Mouse (Mus musculus) G1E (cell line): ENCODE measurements around the gene Cdkal1. TPM values are rescaled to one million over a fixed set of nuclear protein-coding genes. Genes with fewer than 3 reads are reported as not detected.
A peak's percentile ranks its signal among the peaks of the same experiment; 100 is the strongest.

Experiments
- ATAC-seq: 2 replicates; pipeline ENCODE4 v1.8.0; 2016; ENCODE audit warnings: mild to moderate bottlenecking; ENCODE audit not compliant: insufficient number of reproducible peaks, poor library complexity, low FRiP score, severe bottlenecking; ENCODE audit errors: extremely low read depth
- DNase-seq: peaks from one replicate; pipeline ENCODE4 v3.0.0; 2012; ENCODE audit warnings: low spot score
- H3K27me3 ChIP-seq: 2 replicates; pipeline ENCODE4 v1.6.1; 2012; ENCODE audit warnings: mild to moderate bottlenecking, low read length, inconsistent platforms; ENCODE audit not compliant: insufficient read depth
- H3K36me3 ChIP-seq: replicated peaks from 2 replicates; pipeline ENCODE3; 2012; ENCODE audit warnings: mild to moderate bottlenecking, inconsistent platforms
- H3K4me1 ChIP-seq: 2 replicates; pipeline ENCODE4 v1.6.1; 2012; ENCODE audit warnings: low read depth, low read length, inconsistent platforms, mixed read lengths; ENCODE audit not compliant: insufficient read depth
- H3K4me3 ChIP-seq: 2 replicates; pipeline ENCODE4 v1.5.1; 2012; ENCODE audit warnings: low read depth, mild to moderate bottlenecking, inconsistent platforms, low read length, moderate library complexity, mixed read lengths
- H3K9me3 ChIP-seq: replicated peaks from 2 replicates; pipeline ENCODE4 v1.6.1; 2012; ENCODE audit warnings: inconsistent platforms
- CTCF ChIP-seq: IDR thresholded peaks from 2 replicates; pipeline ENCODE4 v1.5.1; 2012; ENCODE audit warnings: low read depth, low read length, inconsistent platforms, mixed read lengths
- GATA1 ChIP-seq: IDR thresholded peaks from 2 replicates; pipeline ENCODE4 v1.6.1; 2012; ENCODE audit warnings: borderline replicate concordance, low read length, inconsistent platforms, mixed read lengths
- GATA2 ChIP-seq: IDR thresholded peaks from 2 replicates; pipeline ENCODE4 v1.6.1; 2012; ENCODE audit warnings: low read depth, low read length, inconsistent platforms, borderline replicate concordance
- POLR2AphosphoS5 ChIP-seq: IDR thresholded peaks from 2 replicates; pipeline ENCODE4 v1.6.1; 2012; ENCODE audit warnings: low read depth, low read length, inconsistent platforms; ENCODE audit not compliant: insufficient replicate concordance
- TAL1 ChIP-seq: conservative IDR thresholded peaks from 2 replicates; pipeline ENCODE4 v1.6.1; 2012; ENCODE audit warnings: low read depth, low read length, inconsistent platforms, mixed read lengths
- polyA plus RNA-seq: library from polyadenylated mRNA; stranded (reverse); fragments of >175 nt; gene quantifications from 2 replicates; pipeline ENCODE4 v1.2.3, GENCODE M21; 2012
- total RNA-seq, 2 experiments: library from RNA; stranded (forward) in 1 of 2; stranded (reverse) in 1 of 2; fragments of 200-1000 nt in 1 of 2; fragments of >200 nt in 1 of 2; fragmentation: Nextera tagmentation in 1 of 2; gene quantifications; 2 replicates each; pipeline ENCODE4 v1.2.3; 2014 to 2017

Cdkal1 gene
- total and polyA plus RNA-seq, 3 experiments: 0.98 to 53.9 (median 35.6) TPM

GRCm38 (mm10) chr13:29699896-29700295 lies 155.6 kb downstream of the Cdkal1 start:
- TF ChIP-seq CTCF (no peak), POLR2AphosphoS5 (no peak), GATA1 (no peak), GATA2 (no peak), TAL1 (no peak)
- H3K9me3 ChIP-seq: no peaks in the 10 kb centered on the region
- ATAC-seq (no peak), DNase-seq (no peak)
- peaks cover 25% of the 10 kb centered on the region for H3K36me3 ChIP-seq
- H3K4me1 ChIP-seq: peaks cover 4% of the 10 kb centered on the region
- no peak overlapping the region for H3K4me3 ChIP-seq
- H3K27me3 ChIP-seq: no peaks in the 10 kb centered on the region

GRCm38 (mm10) chr13:29698307-29698985 lies 157.0 kb downstream of the Cdkal1 start:
- H3K4me1 ChIP-seq: peaks cover 4% of the 10 kb centered on the region
- H3K27me3 ChIP-seq: no peaks in the 10 kb centered on the region
- DNase-seq (no peak), ATAC-seq (no peak)
- peaks cover 23% of the 10 kb centered on the region for H3K36me3 ChIP-seq
- H3K9me3 ChIP-seq: no peaks in the 10 kb centered on the region
- H3K4me3 ChIP-seq: no peak overlapping the region
- TF ChIP-seq TAL1: no peak

- Histone ChIP-seq H3K9me3 (no peaks in the 10 kb centered on the region), H3K4me1 (peaks cover 4% of the 10 kb centered on the region), H3K36me3 (peaks cover 11% of the 10 kb centered on the region), H3K4me3 (no peak overlapping the region), H3K27me3 (no peaks in the 10 kb centered on the region)
- no peak for TF ChIP-seq GATA1
- no peak for TF ChIP-seq POLR2AphosphoS5
- no peak for TF ChIP-seq GATA2
- TF ChIP-seq CTCF: no peak
- no peak for TF ChIP-seq TAL1
- DNase-seq (no peak), ATAC-seq (no peak)
Observed at GRCm38 (mm10) chr13:29697230-29697629, 158.2 kb downstream of the Cdkal1 start.

GRCm38 (mm10) chr13:29690734-29691133 lies 164.7 kb downstream of the Cdkal1 start:
- Histone ChIP-seq H3K27me3 (no peaks in the 10 kb centered on the region), H3K36me3 (peaks cover 27% of the 10 kb centered on the region), H3K4me1 (peaks cover 8% of the 10 kb centered on the region), H3K9me3 (no peaks in the 10 kb centered on the region), H3K4me3 (no peak overlapping the region)
- ATAC-seq (no peak), DNase-seq (no peak)
- TF ChIP-seq CTCF (no peak), POLR2AphosphoS5 (no peak), GATA1 (no peak), GATA2 (no peak), TAL1 (no peak)

- DNase-seq: no peak
Observed at GRCm38 (mm10) chr13:29688851-29689250, 166.6 kb downstream of the Cdkal1 start.

GRCm38 (mm10) chr13:29687872-29688271 lies 167.6 kb downstream of the Cdkal1 start:
- H3K4me1 ChIP-seq: peaks cover 8% of the 10 kb centered on the region
- H3K36me3 ChIP-seq: peaks cover 44% of the 10 kb centered on the region
- H3K4me3 ChIP-seq: no peak overlapping the region
- H3K9me3 ChIP-seq: no peaks in the 10 kb centered on the region
- TF ChIP-seq GATA1: no peak
- TF ChIP-seq POLR2AphosphoS5: no peak
- TF ChIP-seq GATA2: no peak
- TF ChIP-seq TAL1: no peak
- TF ChIP-seq CTCF: no peak
- peak; percentile 60 for ATAC-seq
- DNase-seq: no peak
- no peaks in the 10 kb centered on the region for H3K27me3 ChIP-seq

More at GRCm38 (mm10) chr13:29688851-29689250, 166.6 kb downstream of the Cdkal1 start:
- H3K4me3 ChIP-seq: no peak overlapping the region
- peaks cover 8% of the 10 kb centered on the region for H3K4me1 ChIP-seq
- ATAC-seq: no peak
- TF ChIP-seq GATA1 (no peak), POLR2AphosphoS5 (no peak), CTCF (no peak)
- peaks cover 40% of the 10 kb centered on the region for H3K36me3 ChIP-seq
- no peaks in the 10 kb centered on the region for H3K9me3 ChIP-seq
- no peaks in the 10 kb centered on the region for H3K27me3 ChIP-seq

- DNase-seq (no peak), ATAC-seq (no peak)
Observed at GRCm38 (mm10) chr13:29679479-29680186, 175.8 kb downstream of the Cdkal1 start.

More at GRCm38 (mm10) chr13:29679479-29680186, 175.8 kb downstream of the Cdkal1 start:
- H3K36me3 ChIP-seq: peaks cover 33% of the 10 kb centered on the region
- no peaks in the 10 kb centered on the region for H3K4me1 ChIP-seq
- H3K27me3 ChIP-seq: no peaks in the 10 kb centered on the region
- no peak overlapping the region for H3K4me3 ChIP-seq
- H3K9me3 ChIP-seq: no peaks in the 10 kb centered on the region
- TF ChIP-seq TAL1 (no peak), CTCF (no peak), GATA2 (no peak), POLR2AphosphoS5 (no peak), GATA1 (no peak)
